14 mouse cellular contexts compared by ENCODE assay signal in the genomic region with DNA sequence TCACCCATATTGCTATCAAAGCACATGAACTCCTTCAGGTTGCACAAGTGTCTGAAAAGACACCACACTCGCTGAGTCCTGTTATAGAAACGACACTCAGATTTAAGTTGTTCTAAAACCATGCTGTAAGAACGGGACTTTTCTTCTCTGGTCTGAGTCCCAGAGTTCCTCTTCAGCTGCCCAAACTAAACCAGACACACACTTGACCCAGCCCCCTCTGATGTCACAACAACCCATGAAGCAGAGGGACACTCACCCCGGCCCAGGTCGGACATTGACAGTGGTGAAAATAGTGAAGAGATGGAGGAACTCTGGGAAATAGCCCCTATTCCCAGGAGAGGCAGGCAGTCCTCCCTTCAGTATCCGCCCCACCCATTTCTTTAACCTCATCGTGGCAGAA. TPM values are rescaled to one million over a fixed set of nuclear protein-coding genes. Genes with fewer than 3 reads are reported as not detected.
DNase-seq lines count a peak whose midpoint lies in the region; ATAC-seq and TF ChIP-seq lines count a peak whose summit lies in the region.
"Had no signal": no experiment of that assay in that cellular context is flagged by ENCODE, and none has a peak within 500 bp of the region (broad histone marks: within the 10 kb centered on the region; RNA-seq: fewer than 3 reads in every experiment).

No protein-coding gene starts in this region.

- no peak overlapping the region for H3K9ac ChIP-seq in lung, postnatal 0 days (replicated peaks; ENCODE audit: low read depth)
- H3K9ac ChIP-seq in neural tube, embryonic 15.5 days (replicated peaks), result no peak overlapping the region
- H3K9ac ChIP-seq: liver, embryonic 13.5 days had no signal

- intact Hi-C loops in gastrocnemius, adult 2 months (cut with DNase I), result no loop called here
- intact Hi-C loops in gastrocnemius, postnatal 14 days (cut with DNase I; ENCODE audit: low total_unique reads), result no loop called here

- no peak for ATAC-seq in lung, postnatal 0 days
- peak; percentile 78 for ATAC-seq in granulocyte monocyte progenitor cell, adult 5-6 weeks (replicated peaks; ENCODE audit: poor library complexity, severe bottlenecking)
- no peak for ATAC-seq in neural tube, embryonic 15.5 days (ENCODE audit: low FRiP score)

- peak overlapping the region; percentile 61; the same call in 1 of the 2 replicates for H3K4me3 ChIP-seq in gastrocnemius, adult 2 months
- H3K4me3 ChIP-seq in lung, postnatal 0 days (ENCODE audit: low read depth, low read length), result no peak overlapping the region
- no peak overlapping the region for H3K4me3 ChIP-seq in neural tube, embryonic 15.5 days (replicated peaks)
- H3K4me3 ChIP-seq: myocyte had no signal

- H3K27me3 ChIP-seq in lung, postnatal 0 days (replicated peaks; ENCODE audit: insufficient read depth, low read length), result no peaks in the 10 kb centered on the region
- H3K27me3 ChIP-seq in neural tube, embryonic 15.5 days (replicated peaks), result 0 out of 2 replicates have a peak, but pooled peaks cover 3% of the 10 kb centered on the region

- peak; percentile 15 for DNase-seq in gastrocnemius, adult 2 months
- DNase-seq in gastrocnemius, postnatal 14 days, result no peak
- DNase-seq in lung, postnatal 0 days (ENCODE audit: low spot score), result peak; percentile 8
- DNase-seq in lung, postnatal 36 days, result no peak
- no peak for DNase-seq in right cerebral cortex, postnatal 14 days
- DNase-seq in right cerebral cortex, postnatal 4 days, result no peak
- DNase-seq: liver, embryonic 13.5 days had no signal

- 51% methylated on average over 7 of the region's 7 CpGs for WGBS in lung, postnatal 0 days
- WGBS in neural tube, embryonic 15.5 days, result 83% methylated on average over 7 of the region's 7 CpGs

- H3K4me2 ChIP-seq in lung, postnatal 0 days (replicated peaks; ENCODE audit: low read depth, low read length), result no peak overlapping the region
- H3K4me2 ChIP-seq in neural tube, embryonic 15.5 days, result peak overlapping the region; percentile 79

- H3K9me3 ChIP-seq in lung, postnatal 0 days (ENCODE audit: low read length), result no peaks in the 10 kb centered on the region
- H3K9me3 ChIP-seq in neural tube, embryonic 15.5 days (replicated peaks), result no peaks in the 10 kb centered on the region
- H3K9me3 ChIP-seq: liver, embryonic 13.5 days had no signal

- TF ChIP-seq EP300 in lung, postnatal 0 days (IDR thresholded peaks at IDR 0.05), result no peak

- TF ChIP-seq CTCF in gastrocnemius, adult 2 months (IDR thresholded peaks at IDR 0.05), result no peak
- TF ChIP-seq CTCF in lung, postnatal 0 days (IDR thresholded peaks at IDR 0.05), result no peak

- no peak overlapping the region for H3K27ac ChIP-seq in gastrocnemius, adult 2 months
- H3K27ac ChIP-seq in lung, postnatal 0 days (ENCODE audit: low read length), result no peak overlapping the region
- H3K27ac ChIP-seq in neural tube, embryonic 15.5 days (replicated peaks), result no peak overlapping the region
- H3K27ac ChIP-seq: liver, embryonic 13.5 days had no signal

- H3K4me1 ChIP-seq in lung, postnatal 0 days (ENCODE audit: insufficient read depth, low read depth, low read length), result no peaks in the 10 kb centered on the region
- no peaks in the 10 kb centered on the region for H3K4me1 ChIP-seq in neural tube, embryonic 15.5 days

- H3K36me3 ChIP-seq in lung, postnatal 0 days (ENCODE audit: insufficient read depth, low read length), result no peaks in the 10 kb centered on the region
- H3K36me3 ChIP-seq in neural tube, embryonic 15.5 days, result no peaks in the 10 kb centered on the region
- H3K36me3 ChIP-seq: liver, embryonic 13.5 days had no signal

RNA-seq across cellular contexts. Expression of gene BC051142, which starts 7.1 kb away (rescaled TPM):
- under 1 TPM in 1 of 2 experiments, not detected in 1; 0.43 TPM for total RNA-seq in gastrocnemius, adult 2 months (2021)
- total RNA-seq in gastrocnemius, postnatal 14 days (2021), result under 1 TPM in 1 of 2 experiments, not detected in 1; 0.21 TPM
- 0.24 and 0.74 TPM in 2 replicates for polyA plus RNA-seq in lung, postnatal 0 days (2015; fragmentation: Nextera tagmentation; extraction: Ambion mirVana)
- total RNA-seq in granulocyte monocyte progenitor cell, adult 5-6 weeks (2014; fragmentation: Nextera tagmentation), result not detected in 2 replicates
- 0.21 TPM in 1 of 2 replicates, not detected in the other for total RNA-seq in granulocyte monocyte progenitor cell, adult 5-6 weeks (2017)
- 5.1 and 5.5 TPM in 2 replicates for polyA plus RNA-seq in neural tube, embryonic 15.5 days (2015; fragmentation: Nextera tagmentation; extraction: Ambion mirVana)
- total RNA-seq: ES-E14 had no signal
- polyA plus RNA-seq: heart, embryonic 11.5 days; myocyte had no signal

RNA-seq across cellular contexts. Expression of gene Btnl1, which starts 14.6 kb away (rescaled TPM):
- total RNA-seq in gastrocnemius, adult 2 months (2021), result not detected
- not detected for total RNA-seq in gastrocnemius, postnatal 14 days (2021)
- not detected in 2 replicates for polyA plus RNA-seq in lung, postnatal 0 days (2015; fragmentation: Nextera tagmentation; extraction: Ambion mirVana)
- not detected in 2 replicates for total RNA-seq in granulocyte monocyte progenitor cell, adult 5-6 weeks (2014; fragmentation: Nextera tagmentation)
- not detected in 2 replicates for total RNA-seq in granulocyte monocyte progenitor cell, adult 5-6 weeks (2017)
- not detected in 2 replicates for polyA plus RNA-seq in neural tube, embryonic 15.5 days (2015; fragmentation: Nextera tagmentation; extraction: Ambion mirVana)
- total RNA-seq: adrenal gland, postnatal 25 days; ES-E14; left cerebral cortex, adult 18-20 months had no signal
- polyA plus RNA-seq: heart, embryonic 11.5 days; liver, embryonic 13.5 days; myocyte had no signal

RNA-seq across cellular contexts. Expression of gene Btnl2, which starts 36.9 kb away (rescaled TPM):
- total RNA-seq in gastrocnemius, adult 2 months (2021), result under 1 TPM; 0.18 to 0.20 TPM
- total RNA-seq in gastrocnemius, postnatal 14 days (2021), result under 1 TPM; 0.39 to 0.42 TPM
- polyA plus RNA-seq in lung, postnatal 0 days (2015; fragmentation: Nextera tagmentation; extraction: Ambion mirVana), result 0.07 TPM in 1 of 2 replicates, not detected in the other
- not detected in 2 replicates for total RNA-seq in granulocyte monocyte progenitor cell, adult 5-6 weeks (2014; fragmentation: Nextera tagmentation)
- not detected in 2 replicates for total RNA-seq in granulocyte monocyte progenitor cell, adult 5-6 weeks (2017)
- polyA plus RNA-seq in neural tube, embryonic 15.5 days (2015; fragmentation: Nextera tagmentation; extraction: Ambion mirVana), result not detected in 2 replicates
- total RNA-seq: ES-E14 had no signal
- polyA plus RNA-seq: heart, embryonic 11.5 days; myocyte had no signal

Comparison
In these comparisons a context has a peak if more than half of its experiments do, and no peak if none do; other contexts are left out.
1. DNase-seq: peak in gastrocnemius, adult 2 months (single experiment) and lung, postnatal 0 days (single experiment); none in gastrocnemius, postnatal 14 days (single experiment), lung, postnatal 36 days (single experiment), right cerebral cortex, postnatal 14 days (single experiment) and right cerebral cortex, postnatal 4 days (single experiment).